Mouse (Mus musculus) kidney, adult 2 months (tissue): ENCODE measurements around the gene Nfat5. TPM values are rescaled to one million over a fixed set of nuclear protein-coding genes. Genes with fewer than 3 reads are reported as not detected.
A peak's percentile ranks its signal among the peaks of the same experiment; 100 is the strongest.

Experiments used
- DNase-seq: peaks from one replicate; pipeline ENCODE4 v3.0.0; 2021
- H3K27ac ChIP-seq: fragments of 200-500 bp; 2 replicates; pipeline ENCODE4 v1.5.1; 2012; ENCODE audit warnings: low read depth, low read length, control low read depth, inconsistent platforms; ENCODE audit not compliant: insufficient read depth
- H3K27me3 ChIP-seq: fragments of 200-500 bp; replicated peaks from 2 replicates; pipeline ENCODE4 v1.6.1; 2012; ENCODE audit warnings: mild to moderate bottlenecking, moderate library complexity, low read length, inconsistent platforms; ENCODE audit not compliant: control insufficient read depth, insufficient read depth
- H3K36me3 ChIP-seq: fragments of 200-500 bp; 2 replicates; pipeline ENCODE4 v1.6.1; 2012; ENCODE audit warnings: mild to moderate bottlenecking, moderate library complexity, low read length, inconsistent platforms; ENCODE audit not compliant: control insufficient read depth, insufficient read depth
- H3K4me1 ChIP-seq: fragments of 200-500 bp; 2 replicates; pipeline ENCODE4 v1.6.1; 2011; ENCODE audit warnings: low read length; ENCODE audit not compliant: control insufficient read depth, insufficient read depth
- H3K4me3 ChIP-seq: fragments of 200-500 bp; 2 replicates; pipeline ENCODE4 v1.5.1; 2011; ENCODE audit warnings: mild to moderate bottlenecking, low read depth, low read length, control low read depth; ENCODE audit not compliant: insufficient read depth
- CTCF ChIP-seq: fragments of 200-500 bp; conservative IDR thresholded peaks from 2 replicates; pipeline ENCODE4 v1.5.1; 2011; ENCODE audit warnings: low read depth, mild to moderate bottlenecking, control low read depth, low read length, moderate library complexity, mixed read lengths; ENCODE audit not compliant: insufficient read depth, insufficient read length
- POLR2A ChIP-seq: fragments of 200-500 bp; IDR thresholded peaks from one replicate; pipeline ENCODE4 v1.6.1; 2011; ENCODE audit warnings: low read depth, low read length, control low read depth
- WGBS: fragments of 180-500 bp; shearing (Covaris S2); methylation state at CpG from one replicate; pipeline ENCODE4 v1.1.7; 2018; 5-methylcytosine and 5-hydroxymethylcytosine counted together
- polyA plus RNA-seq: library from polyadenylated mRNA; depleted of rRNA; stranded (reverse); fragments of >200 nt; gene quantifications from 2 replicates; pipeline ENCODE4 v1.2.3, GENCODE M21; 2012

Nfat5 gene
- polyA plus RNA-seq, 1 experiment, result 26.0 TPM

- TF ChIP-seq CTCF (no peak), POLR2A (no peak)
- DNase-seq, result no peak
- 87% methylated on average over 5 of the region's 5 CpGs for WGBS
- no peak overlapping the region for H3K4me3 ChIP-seq
- no peaks in the 10 kb centered on the region for H3K4me1 ChIP-seq
- H3K27ac ChIP-seq, result no peak overlapping the region
- H3K27me3 ChIP-seq, result no peaks in the 10 kb centered on the region
- no peaks in the 10 kb centered on the region for H3K36me3 ChIP-seq
These were observed 36.0 kb upstream of the Nfat5 start for GRCm38 (mm10) chr8:107257223-107257622.

GRCm38 (mm10) chr8:107260120-107260519, 33.1 kb upstream of the Nfat5 start:
- Histone ChIP-seq H3K27ac (no peak overlapping the region), H3K4me1 (no peaks in the 10 kb centered on the region), H3K27me3 (no peaks in the 10 kb centered on the region), H3K36me3 (no peaks in the 10 kb centered on the region), H3K4me3 (no peak overlapping the region)
- DNase-seq, result no peak
- TF ChIP-seq POLR2A (no peak), CTCF (no peak)
- WGBS, result 92% methylated on average over 6 of the region's 6 CpGs

GRCm38 (mm10) chr8:107261172-107261571, 32.1 kb upstream of the Nfat5 start:
- Histone ChIP-seq H3K27me3 (no peaks in the 10 kb centered on the region), H3K27ac (no peak overlapping the region), H3K36me3 (no peaks in the 10 kb centered on the region), H3K4me3 (no peak overlapping the region), H3K4me1 (peaks cover 4% of the 10 kb centered on the region; the same call in 1 of the 2 replicates)
- TF ChIP-seq POLR2A, result no peak
- no peak for TF ChIP-seq CTCF
- WGBS, result 73% methylated on average over 4 of the region's 4 CpGs
- peak; percentile 10 for DNase-seq

- Histone ChIP-seq H3K4me3 (no peak overlapping the region), H3K36me3 (no peaks in the 10 kb centered on the region), H3K4me1 (peaks cover 4% of the 10 kb centered on the region; the same call in 1 of the 2 replicates), H3K27ac (no peak overlapping the region), H3K27me3 (no peaks in the 10 kb centered on the region)
- no peak for TF ChIP-seq POLR2A
- TF ChIP-seq CTCF, result no peak
- DNase-seq, result no peak
- 82% methylated on average over 8 of the region's 8 CpGs for WGBS
These were observed 31.1 kb upstream of the Nfat5 start for GRCm38 (mm10) chr8:107262046-107262705.

DNA sequence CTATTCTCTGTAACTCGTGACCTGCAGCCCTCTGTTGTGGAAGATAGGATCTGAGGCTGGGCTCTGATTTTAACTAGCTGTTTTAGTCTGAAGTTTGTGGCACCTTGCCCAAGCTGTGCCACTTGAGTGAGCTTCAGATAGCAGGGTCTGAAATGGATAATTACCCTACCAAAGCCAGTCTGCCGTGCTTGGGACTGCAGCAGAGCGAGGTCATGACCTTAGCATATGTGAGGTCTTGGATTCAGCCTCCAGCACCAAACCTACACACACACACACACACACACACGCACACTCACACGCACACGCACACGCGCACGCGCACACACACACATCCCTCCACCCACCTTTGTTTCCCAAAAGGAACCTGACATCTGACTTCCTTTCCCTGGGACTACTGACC, 27.5 kb upstream of the Nfat5 start:
- Histone ChIP-seq H3K4me1 (peaks cover 4% of the 10 kb centered on the region; the same call in 1 of the 2 replicates), H3K27ac (peak overlapping the region; percentile 22; the same call in 1 of the 2 replicates)

GRCm38 (mm10) chr8:107268501-107268900, 24.8 kb upstream of the Nfat5 start:
- no peak for DNase-seq
- TF ChIP-seq CTCF (no peak), POLR2A (no peak)
- Histone ChIP-seq H3K27ac (no peak overlapping the region), H3K4me1 (peaks cover 4% of the 10 kb centered on the region; the same call in 1 of the 2 replicates), H3K27me3 (no peaks in the 10 kb centered on the region; the same call in 1 of the 2 replicates), H3K36me3 (no peaks in the 10 kb centered on the region), H3K4me3 (no peak overlapping the region)
- 39% methylated on average over 9 of the region's 9 CpGs for WGBS

More for the DNA sequence above, 27.5 kb upstream of the Nfat5 start:
- TF ChIP-seq POLR2A, result no peak
- no peak for TF ChIP-seq CTCF
- H3K27me3 ChIP-seq, result no peaks in the 10 kb centered on the region; the same call in 1 of the 2 replicates
- peak; percentile 74 for DNase-seq
- H3K4me3 ChIP-seq, result peak overlapping the region; percentile 5; the same call in 1 of the 2 replicates
- no peaks in the 10 kb centered on the region for H3K36me3 ChIP-seq
- 47% methylated on average over 10 of the region's 10 CpGs for WGBS

GRCm38 (mm10) chr8:107269191-107269590, 24.1 kb upstream of the Nfat5 start:
- Histone ChIP-seq H3K4me1 (peaks cover 4% of the 10 kb centered on the region; the same call in 1 of the 2 replicates), H3K27ac (no peak overlapping the region), H3K4me3 (no peak overlapping the region), H3K36me3 (no peaks in the 10 kb centered on the region), H3K27me3 (no peaks in the 10 kb centered on the region; the same call in 1 of the 2 replicates)
- TF ChIP-seq CTCF, result no peak
- no peak for TF ChIP-seq POLR2A
- no peak for DNase-seq
